Mouse (Mus musculus): ENCODE results near the gene Evx2. TPM values are rescaled to one million over a fixed set of nuclear protein-coding genes. Genes with fewer than 3 reads are reported as not detected.

Gene Evx2
- polyA plus RNA-seq, 1 experiment from 2014 or later = 0.04 TPM

- ATAC-seq = no peak
Observed at GRCm38 (mm10) chr2:74609350-74609749, 50.0 kb downstream of the Evx2 start.

DNA sequence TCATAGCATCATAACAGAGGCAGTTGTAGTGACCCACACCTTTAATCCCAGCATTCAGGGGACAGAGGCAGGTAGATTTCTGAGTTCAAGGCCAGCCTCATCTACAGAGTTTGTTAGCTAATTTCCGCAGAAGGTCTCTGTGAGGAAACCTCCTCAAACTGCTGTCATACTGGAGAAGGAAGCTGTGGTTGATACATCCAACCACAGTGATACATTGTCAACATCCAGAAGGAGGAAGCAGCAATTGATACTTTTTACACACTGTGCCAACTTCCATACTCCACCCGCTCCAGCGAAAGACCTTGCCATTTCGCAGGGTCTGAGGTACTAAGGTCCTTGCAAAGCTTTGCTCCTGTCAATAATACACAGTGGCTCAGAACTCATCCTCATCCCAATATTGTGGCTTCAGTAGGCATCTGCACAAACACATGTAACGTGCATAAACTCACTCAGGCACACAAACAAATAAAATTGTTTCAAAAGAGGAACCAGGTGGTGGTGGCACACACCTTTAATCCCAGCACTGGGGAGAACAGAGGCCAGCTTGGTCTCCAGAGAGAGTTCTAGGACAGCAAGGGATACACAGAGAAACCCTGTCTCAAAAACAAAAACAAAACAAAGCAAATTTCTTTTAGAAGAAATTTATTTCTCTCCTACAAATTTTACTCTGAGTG lies 53.1 kb downstream of the Evx2 start:
- Histone ChIP-seq H3K27ac (no peak overlapping the region), H3K4me3 (replicated peaks) (no peak overlapping the region), H3K27me3 (replicated peaks) (no peaks in the 10 kb centered on the region), H3K36me3 (no peaks in the 10 kb centered on the region), H3K4me2 (replicated peaks) (no peak overlapping the region), H3K9ac (no peak overlapping the region), H3K9me3 (no peaks in the 10 kb centered on the region), H3K4me1 (replicated peaks) (no peaks in the 10 kb centered on the region)
- no peak for ATAC-seq
- 90% methylated on average over 5 of the region's 5 CpGs for WGBS

More at GRCm38 (mm10) chr2:74609350-74609749, 50.0 kb downstream of the Evx2 start:
- Histone ChIP-seq H3K27me3 (replicated peaks) (no peaks in the 10 kb centered on the region), H3K27ac (no peak overlapping the region), H3K4me2 (replicated peaks) (no peak overlapping the region), H3K9ac (no peak overlapping the region), H3K4me1 (replicated peaks) (no peaks in the 10 kb centered on the region), H3K36me3 (no peaks in the 10 kb centered on the region), H3K4me3 (replicated peaks) (no peak overlapping the region), H3K9me3 (no peaks in the 10 kb centered on the region)

GRCm38 (mm10) chr2:74604011-74604410 lies 55.3 kb downstream of the Evx2 start:
- no peaks in the 10 kb centered on the region for H3K27me3 ChIP-seq (replicated peaks)
- no peak for ATAC-seq
- no peaks in the 10 kb centered on the region for H3K4me1 ChIP-seq (replicated peaks)
- no peak overlapping the region for H3K9ac ChIP-seq
- WGBS = 59% methylated on average over 3 of the region's 3 CpGs
- no peak overlapping the region for H3K4me2 ChIP-seq (replicated peaks)
- H3K4me3 ChIP-seq (replicated peaks) = no peak overlapping the region
- H3K36me3 ChIP-seq = no peaks in the 10 kb centered on the region
- H3K27ac ChIP-seq = no peak overlapping the region
- H3K9me3 ChIP-seq = no peaks in the 10 kb centered on the region

Other genes with a start within 250 kb of the Evx2 start
- 19.0 and 25.7 TPM in 2 replicates for gene Lnpk, start 80.1 kb downstream of the Evx2 start, polyA plus RNA-seq (2015; fragmentation: Nextera tagmentation; extraction: Ambion mirVana)
- 0.67 and 0.77 TPM in 2 replicates for gene Hoxd13, start 8.8 kb upstream of the Evx2 start, polyA plus RNA-seq (2015; fragmentation: Nextera tagmentation; extraction: Ambion mirVana)
- gene Hoxd12, start 15.5 kb upstream of the Evx2 start, polyA plus RNA-seq (2015; fragmentation: Nextera tagmentation; extraction: Ambion mirVana) = 0.45 and 1.1 TPM in 2 replicates
- 1.2 and 2.3 TPM in 2 replicates for gene Hoxd11, start 20.0 kb upstream of the Evx2 start, polyA plus RNA-seq (2015; fragmentation: Nextera tagmentation; extraction: Ambion mirVana)
- 4.8 and 7.9 TPM in 2 replicates for gene Hoxd10, start 32.4 kb upstream of the Evx2 start, polyA plus RNA-seq (2015; fragmentation: Nextera tagmentation; extraction: Ambion mirVana)
- gene Hoxd9, start 38.2 kb upstream of the Evx2 start, polyA plus RNA-seq (2015; fragmentation: Nextera tagmentation; extraction: Ambion mirVana) = 4.4 and 5.9 TPM in 2 replicates
- 4.2 and 5.1 TPM in 2 replicates for gene Hoxd8, start 45.1 kb upstream of the Evx2 start, polyA plus RNA-seq (2015; fragmentation: Nextera tagmentation; extraction: Ambion mirVana)
- 18.8 and 19.2 TPM in 2 replicates for gene Hoxd3, start 52.4 kb upstream of the Evx2 start, polyA plus RNA-seq (2015; fragmentation: Nextera tagmentation; extraction: Ambion mirVana)
- gene Hoxd4, start 52.4 kb upstream of the Evx2 start, polyA plus RNA-seq (2015; fragmentation: Nextera tagmentation; extraction: Ambion mirVana) = 1.2 and 1.6 TPM in 2 replicates
- gene Gm28230, start 67.2 kb upstream of the Evx2 start, polyA plus RNA-seq (2015; fragmentation: Nextera tagmentation; extraction: Ambion mirVana) = 0.55 and 0.73 TPM in 2 replicates
- gene Hoxd1, start 103.4 kb upstream of the Evx2 start, polyA plus RNA-seq (2015; fragmentation: Nextera tagmentation; extraction: Ambion mirVana) = 0.09 and 0.10 TPM in 2 replicates
- gene Mtx2, start 166.2 kb upstream of the Evx2 start, polyA plus RNA-seq (2015; fragmentation: Nextera tagmentation; extraction: Ambion mirVana) = 112 and 126 TPM in 2 replicates

All from intestine, embryonic 15.5 days (tissue).